Mouse (Mus musculus) bone marrow macrophage, adult 2 months (primary cell): ENCODE results near the gene Hrc.

Source experiments
- CTCF ChIP-seq: IDR thresholded peaks from 2 replicates; pipeline ENCODE4 v1.5.1; 2012; ENCODE audit warnings: low read depth, mild to moderate bottlenecking, low read length, moderate library complexity
- POLR2A ChIP-seq: IDR thresholded peaks from 2 replicates; pipeline ENCODE4 v1.6.1; 2012; ENCODE audit warnings: mild to moderate bottlenecking, low read depth, low read length, borderline replicate concordance

GRCm38 (mm10) chr7:45369836-45370474, 34.9 kb downstream of the Hrc start:
- TF ChIP-seq CTCF: no peak
- no peak for TF ChIP-seq POLR2A
